Mouse (Mus musculus) thymus, adult 2 months (tissue): ENCODE measurements around the gene Mreg.

Experiments used
- CTCF ChIP-seq: fragments of 200-500 bp; IDR thresholded peaks from 2 replicates; pipeline ENCODE4 v1.5.1; 2012; ENCODE audit warnings: mild to moderate bottlenecking, control low read depth, low read length, moderate library complexity, borderline replicate concordance; ENCODE audit not compliant: control insufficient read depth, poor library complexity, insufficient read depth; ENCODE audit errors: extremely low read depth
- POLR2A ChIP-seq: fragments of 200-500 bp; IDR thresholded peaks from 2 replicates; pipeline ENCODE4 v1.6.1; 2012; ENCODE audit warnings: mild to moderate bottlenecking, low read length, control low read depth, moderate library complexity; ENCODE audit not compliant: control insufficient read depth, poor library complexity, insufficient read depth; ENCODE audit errors: extremely low read depth

- TF ChIP-seq POLR2A (no peak), CTCF (peak; percentile 86; the same call in 1 of the 2 replicates)
Observed at GRCm38 (mm10) chr1:72123434-72124297, 88.4 kb downstream of the Mreg start.
